Mouse (Mus musculus): ENCODE measurements around the gene Golga5. TPM values are rescaled to one million over a fixed set of nuclear protein-coding genes. Genes with fewer than 3 reads are reported as not detected.

Gene Golga5
- polyA plus RNA-seq (2015; fragmentation: Nextera tagmentation; extraction: Ambion mirVana): 14.1 and 14.6 TPM in 2 replicates

- under 1% methylated on average over 86 of the region's 86 CpGs for WGBS (ENCODE audit: insufficient replicate concordance)
- Histone ChIP-seq H3K9me3 (replicated peaks; ENCODE audit: control insufficient read depth, low read length) (no peaks in the 10 kb centered on the region), H3K27me3 (ENCODE audit: control insufficient read depth, insufficient read depth, low read depth, low read length) (no peaks in the 10 kb centered on the region), H3K27ac (ENCODE audit: low read length) (peak within 1 kb of the TSS; percentile 88), H3K4me3 (ENCODE audit: low read depth, low read length) (peak within 1 kb of the TSS; percentile 95), H3K4me1 (ENCODE audit: control insufficient read depth, low read depth, low read length) (peaks cover 6% of the 10 kb centered on the region), H3K4me2 (ENCODE audit: low read depth, low read length) (peak within 1 kb of the TSS; percentile 83), H3K36me3 (ENCODE audit: control insufficient read depth, insufficient read depth) (peaks cover 2% of the 10 kb centered on the region; the same call in 1 of the 2 replicates), H3K9ac (ENCODE audit: low read depth, low read length) (peak within 1 kb of the TSS; percentile 91)
- ATAC-seq (ENCODE audit: low read depth): peak; percentile 97
These were observed at the start of gene Golga5 for GRCm38 (mm10) chr12:102468894-102469764. Gene Golga5 (plus strand): TSS chr12:102469135.

GRCm38 (mm10) chr12:102419544-102419943, 49.4 kb upstream of the Golga5 start:
- 44% methylated on average over 3 of the region's 3 CpGs for WGBS (ENCODE audit: insufficient replicate concordance)
- no peak overlapping the region for H3K27ac ChIP-seq (ENCODE audit: low read length)
- H3K36me3 ChIP-seq (ENCODE audit: control insufficient read depth, insufficient read depth): no peaks in the 10 kb centered on the region
- no peak for ATAC-seq (ENCODE audit: low read depth)
- no peaks in the 10 kb centered on the region for H3K9me3 ChIP-seq (replicated peaks; ENCODE audit: control insufficient read depth, low read length)
- H3K4me1 ChIP-seq (ENCODE audit: control insufficient read depth, low read depth, low read length): peaks cover 9% of the 10 kb centered on the region
- H3K27me3 ChIP-seq (ENCODE audit: control insufficient read depth, insufficient read depth, low read depth, low read length): no peaks in the 10 kb centered on the region
- H3K9ac ChIP-seq (ENCODE audit: low read depth, low read length): no peak overlapping the region
- no peak overlapping the region for H3K4me2 ChIP-seq (ENCODE audit: low read depth, low read length)
- H3K4me3 ChIP-seq (ENCODE audit: low read depth, low read length): no peak overlapping the region

- H3K27ac ChIP-seq (ENCODE audit: low read length): no peak overlapping the region
- H3K27me3 ChIP-seq (ENCODE audit: control insufficient read depth, insufficient read depth, low read depth, low read length): no peaks in the 10 kb centered on the region
- H3K4me2 ChIP-seq (ENCODE audit: low read depth, low read length): no peak overlapping the region
- ATAC-seq (ENCODE audit: low read depth): peak; percentile 84
- no peak overlapping the region for H3K9ac ChIP-seq (ENCODE audit: low read depth, low read length)
- peaks cover 9% of the 10 kb centered on the region for H3K4me1 ChIP-seq (ENCODE audit: control insufficient read depth, low read depth, low read length)
- no peaks in the 10 kb centered on the region for H3K9me3 ChIP-seq (replicated peaks; ENCODE audit: control insufficient read depth, low read length)
- H3K4me3 ChIP-seq (ENCODE audit: low read depth, low read length): no peak overlapping the region
- no peaks in the 10 kb centered on the region for H3K36me3 ChIP-seq (ENCODE audit: control insufficient read depth, insufficient read depth)
- WGBS (ENCODE audit: insufficient replicate concordance): 41% methylated on average over 10 of the region's 10 CpGs
These were observed 48.6 kb upstream of the Golga5 start for GRCm38 (mm10) chr12:102420168-102420890.

GRCm38 (mm10) chr12:102422065-102422464, 46.9 kb upstream of the Golga5 start:
- ATAC-seq (ENCODE audit: low read depth): no peak
- Histone ChIP-seq H3K9me3 (replicated peaks; ENCODE audit: control insufficient read depth, low read length) (no peaks in the 10 kb centered on the region), H3K4me2 (ENCODE audit: low read depth, low read length) (no peak overlapping the region), H3K9ac (ENCODE audit: low read depth, low read length) (no peak overlapping the region), H3K36me3 (ENCODE audit: control insufficient read depth, insufficient read depth) (no peaks in the 10 kb centered on the region), H3K27me3 (ENCODE audit: control insufficient read depth, insufficient read depth, low read depth, low read length) (no peaks in the 10 kb centered on the region), H3K27ac (ENCODE audit: low read length) (no peak overlapping the region), H3K4me1 (ENCODE audit: control insufficient read depth, low read depth, low read length) (peaks cover 12% of the 10 kb centered on the region), H3K4me3 (ENCODE audit: low read depth, low read length) (no peak overlapping the region)
- WGBS (ENCODE audit: insufficient replicate concordance): 80% methylated on average over 6 of the region's 6 CpGs

GRCm38 (mm10) chr12:102422623-102423320, 46.2 kb upstream of the Golga5 start:
- no peak for ATAC-seq (ENCODE audit: low read depth)
- H3K4me1 ChIP-seq (ENCODE audit: control insufficient read depth, low read depth, low read length): peaks cover 12% of the 10 kb centered on the region
- no peak overlapping the region for H3K9ac ChIP-seq (ENCODE audit: low read depth, low read length)
- no peaks in the 10 kb centered on the region for H3K9me3 ChIP-seq (replicated peaks; ENCODE audit: control insufficient read depth, low read length)
- no peaks in the 10 kb centered on the region for H3K36me3 ChIP-seq (ENCODE audit: control insufficient read depth, insufficient read depth)
- no peak overlapping the region for H3K4me2 ChIP-seq (ENCODE audit: low read depth, low read length)
- H3K27me3 ChIP-seq (ENCODE audit: control insufficient read depth, insufficient read depth, low read depth, low read length): no peaks in the 10 kb centered on the region
- 67% methylated on average over 11 of the region's 11 CpGs for WGBS (ENCODE audit: insufficient replicate concordance)
- no peak overlapping the region for H3K4me3 ChIP-seq (ENCODE audit: low read depth, low read length)
- no peak overlapping the region for H3K27ac ChIP-seq (ENCODE audit: low read length)

DNA sequence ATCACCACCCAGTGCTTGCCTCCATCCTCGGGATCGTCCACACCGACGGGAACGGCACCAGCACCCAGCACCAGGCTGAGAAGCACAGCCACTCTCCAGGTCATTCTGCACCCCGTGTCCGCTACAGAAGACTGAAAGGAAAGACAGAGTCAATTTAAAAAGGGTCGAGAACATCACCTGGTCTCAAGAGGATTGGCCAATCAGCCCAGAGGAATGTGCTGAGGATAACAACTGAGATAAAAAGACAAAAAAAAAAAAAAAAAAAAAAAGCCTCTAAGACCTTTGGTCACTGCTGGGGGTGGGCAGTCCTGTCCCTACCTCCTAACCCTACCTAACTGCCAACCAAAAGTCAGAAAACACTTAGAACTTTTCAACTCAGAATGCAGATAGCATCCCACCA, 45.3 kb upstream of the Golga5 start:
- Histone ChIP-seq H3K9me3 (replicated peaks; ENCODE audit: control insufficient read depth, low read length) (no peaks in the 10 kb centered on the region), H3K27me3 (ENCODE audit: control insufficient read depth, insufficient read depth, low read depth, low read length) (no peaks in the 10 kb centered on the region), H3K4me3 (ENCODE audit: low read depth, low read length) (no peak overlapping the region), H3K27ac (ENCODE audit: low read length) (no peak overlapping the region), H3K36me3 (ENCODE audit: control insufficient read depth, insufficient read depth) (no peaks in the 10 kb centered on the region), H3K4me2 (ENCODE audit: low read depth, low read length) (no peak overlapping the region), H3K9ac (ENCODE audit: low read depth, low read length) (no peak overlapping the region), H3K4me1 (ENCODE audit: control insufficient read depth, low read depth, low read length) (peaks cover 12% of the 10 kb centered on the region)
- WGBS (ENCODE audit: insufficient replicate concordance): 76% methylated on average over 8 of the region's 8 CpGs
- ATAC-seq (ENCODE audit: low read depth): no peak

GRCm38 (mm10) chr12:102424456-102424855, 44.5 kb upstream of the Golga5 start:
- no peak overlapping the region for H3K9ac ChIP-seq (ENCODE audit: low read depth, low read length)
- 38% methylated on average over 2 of the region's 2 CpGs for WGBS (ENCODE audit: insufficient replicate concordance)
- no peak for ATAC-seq (ENCODE audit: low read depth)
- H3K27ac ChIP-seq (ENCODE audit: low read length): no peak overlapping the region
- H3K4me1 ChIP-seq (ENCODE audit: control insufficient read depth, low read depth, low read length): peaks cover 12% of the 10 kb centered on the region
- H3K4me2 ChIP-seq (ENCODE audit: low read depth, low read length): no peak overlapping the region
- H3K4me3 ChIP-seq (ENCODE audit: low read depth, low read length): no peak overlapping the region
- H3K27me3 ChIP-seq (ENCODE audit: control insufficient read depth, insufficient read depth, low read depth, low read length): no peaks in the 10 kb centered on the region
- H3K9me3 ChIP-seq (replicated peaks; ENCODE audit: control insufficient read depth, low read length): no peaks in the 10 kb centered on the region
- no peaks in the 10 kb centered on the region for H3K36me3 ChIP-seq (ENCODE audit: control insufficient read depth, insufficient read depth)

- Histone ChIP-seq H3K4me3 (ENCODE audit: low read depth, low read length) (no peak overlapping the region), H3K4me2 (ENCODE audit: low read depth, low read length) (no peak overlapping the region), H3K4me1 (ENCODE audit: control insufficient read depth, low read depth, low read length) (peaks cover 10% of the 10 kb centered on the region), H3K9me3 (replicated peaks; ENCODE audit: control insufficient read depth, low read length) (no peaks in the 10 kb centered on the region), H3K36me3 (ENCODE audit: control insufficient read depth, insufficient read depth) (no peaks in the 10 kb centered on the region), H3K9ac (ENCODE audit: low read depth, low read length) (no peak overlapping the region), H3K27me3 (ENCODE audit: control insufficient read depth, insufficient read depth, low read depth, low read length) (no peaks in the 10 kb centered on the region), H3K27ac (ENCODE audit: low read length) (no peak overlapping the region)
- WGBS (ENCODE audit: insufficient replicate concordance): 63% methylated on average over 4 of the region's 4 CpGs
- no peak for ATAC-seq (ENCODE audit: low read depth)
These were observed 43.8 kb upstream of the Golga5 start for GRCm38 (mm10) chr12:102425048-102425578.

All from liver, embryonic 16.5 days (tissue).